Mouse (Mus musculus): ENCODE measurements at regions not wholly inside any gene's neighbourhood (a gene's known extent, or its start where the extent isn't known, plus 50 kb on each side); places are given as distances from the start of the nearest gene placed in this dataset.
"Not testable (repeated sequence)": the region's sequence is repeated elsewhere in the genome, so short reads cannot be mapped to it uniquely, and the experiment has no call there.

DNA sequence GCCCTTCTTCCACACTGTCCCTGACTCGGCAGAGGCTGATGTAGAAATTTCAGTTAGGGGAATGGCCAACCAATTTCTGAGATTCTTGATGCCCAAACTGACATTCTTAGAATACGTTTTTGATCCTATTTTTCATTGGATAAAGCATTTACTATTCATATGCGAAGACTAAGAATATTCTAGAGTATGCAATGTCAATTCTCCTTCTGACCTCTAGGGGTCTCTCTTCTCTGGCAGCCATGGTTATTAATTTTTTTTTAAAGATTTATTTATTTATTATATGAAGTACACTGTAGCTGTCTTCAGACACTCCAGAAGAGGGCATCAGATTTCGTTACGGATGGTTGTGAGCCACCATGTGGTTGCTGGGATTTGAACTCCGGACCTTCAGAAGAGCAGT lies 152.9 kb downstream of the Nucb2 start:
- TF ChIP-seq POLR2A (IDR thresholded peaks at IDR 0.05; ENCODE audit: borderline replicate concordance, control insufficient read depth, low read depth, low read length); CTCF (IDR thresholded peaks at IDR 0.05; ENCODE audit: control insufficient read depth, insufficient read depth, low read length): not testable (repeated sequence)
